Mouse (Mus musculus): ENCODE results near the gene Tnk2. TPM values are rescaled to one million over a fixed set of nuclear protein-coding genes. Genes with fewer than 3 reads are reported as not detected.

Tnk2 gene
- polyA plus RNA-seq, 1 experiment from 2014 or later, result 9.2 TPM

DNA sequence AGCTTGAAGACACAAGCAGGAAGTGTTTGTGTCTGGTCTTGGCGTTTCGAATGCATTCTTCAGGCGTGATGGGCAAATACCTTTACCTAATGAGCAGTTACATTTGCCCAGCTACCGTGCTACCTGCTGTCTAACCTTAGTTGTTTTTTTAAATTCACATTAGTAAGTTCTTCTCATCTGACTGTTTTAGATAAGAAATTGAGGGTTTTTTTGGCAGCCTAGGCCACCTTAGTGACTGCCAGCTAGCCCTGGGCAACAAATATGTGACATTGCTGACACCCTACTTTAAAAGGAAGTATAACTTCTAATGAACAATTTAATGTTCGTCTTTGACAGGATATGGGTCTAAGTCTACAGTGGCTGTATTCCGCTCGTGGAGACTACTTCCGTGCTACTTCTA is 15.5 kb upstream of the Tnk2 start:
- WGBS, result 94% methylated on average over 8 of the region's 8 CpGs
- Histone ChIP-seq H3K9me3 (ENCODE audit: control insufficient read depth, low read length) (no peaks in the 10 kb centered on the region), H3K36me3 (ENCODE audit: control insufficient read depth, insufficient read depth, low read length) (peaks cover 28% of the 10 kb centered on the region; the same call in 1 of the 2 replicates), H3K4me3 (ENCODE audit: low read depth, low read length) (no peak overlapping the region), H3K4me2 (ENCODE audit: low read depth, severe bottlenecking) (no peak overlapping the region), H3K27me3 (ENCODE audit: control insufficient read depth, insufficient read depth, low read length) (no peaks in the 10 kb centered on the region), H3K4me1 (ENCODE audit: control insufficient read depth, insufficient read depth, low read length) (no peaks in the 10 kb centered on the region), H3K9ac (ENCODE audit: low read length) (no peak overlapping the region), H3K27ac (replicated peaks; ENCODE audit: low read depth, low read length) (no peak overlapping the region)
- ATAC-seq (ENCODE audit: insufficient number of reproducible peaks, low FRiP score, low TSS enrichment, low read depth) (no peak), DNase-seq (ENCODE audit: low spot score) (no peak)

- Histone ChIP-seq H3K9ac (ENCODE audit: low read length) (no peak overlapping the region), H3K27me3 (ENCODE audit: control insufficient read depth, insufficient read depth, low read length) (no peaks in the 10 kb centered on the region), H3K4me1 (ENCODE audit: control insufficient read depth, insufficient read depth, low read length) (no peaks in the 10 kb centered on the region), H3K9me3 (ENCODE audit: control insufficient read depth, low read length) (no peaks in the 10 kb centered on the region), H3K4me3 (ENCODE audit: low read depth, low read length) (no peak overlapping the region), H3K27ac (replicated peaks; ENCODE audit: low read depth, low read length) (no peak overlapping the region), H3K4me2 (ENCODE audit: low read depth, severe bottlenecking) (no peak overlapping the region), H3K36me3 (ENCODE audit: control insufficient read depth, insufficient read depth, low read length) (peaks cover 21% of the 10 kb centered on the region; the same call in 1 of the 2 replicates)
- no peak for DNase-seq (ENCODE audit: low spot score)
- 93% methylated on average over 4 of the region's 4 CpGs for WGBS
- ATAC-seq (ENCODE audit: insufficient number of reproducible peaks, low FRiP score, low TSS enrichment, low read depth), result no peak
Measured at GRCm38 (mm10) chr16:32632328-32632824, 11.3 kb upstream of the Tnk2 start.

DNA sequence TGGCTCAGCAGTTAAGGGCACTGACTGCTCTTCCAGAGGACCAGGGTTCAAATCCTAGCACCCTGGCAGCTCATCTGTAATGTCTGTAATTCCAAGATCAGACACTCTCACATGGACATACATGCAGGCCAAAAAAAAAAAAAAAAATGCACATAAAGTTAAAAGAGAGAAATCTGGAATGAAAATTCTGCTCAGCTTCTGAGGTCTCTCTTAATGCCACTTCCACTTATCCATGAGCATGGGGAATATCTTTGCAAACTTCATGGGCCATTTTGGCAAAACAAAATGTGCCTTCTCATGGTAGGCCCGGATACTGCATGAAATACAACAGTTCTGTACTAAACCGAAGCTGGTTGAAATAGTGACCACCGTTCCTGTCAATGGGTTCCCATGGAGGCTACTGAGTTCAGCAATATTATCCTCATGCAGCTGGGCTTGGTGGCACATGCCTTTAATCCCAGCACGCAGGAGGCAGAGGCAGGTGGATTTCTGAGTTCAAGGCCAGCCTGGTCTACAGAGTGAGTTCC is 10.1 kb upstream of the Tnk2 start:
- Histone ChIP-seq H3K36me3 (ENCODE audit: control insufficient read depth, insufficient read depth, low read length) (peaks cover 16% of the 10 kb centered on the region; the same call in 1 of the 2 replicates), H3K27ac (replicated peaks; ENCODE audit: low read depth, low read length) (no peak overlapping the region), H3K4me3 (ENCODE audit: low read depth, low read length) (no peak overlapping the region), H3K9me3 (ENCODE audit: control insufficient read depth, low read length) (no peaks in the 10 kb centered on the region), H3K4me1 (ENCODE audit: control insufficient read depth, insufficient read depth, low read length) (no peaks in the 10 kb centered on the region), H3K27me3 (ENCODE audit: control insufficient read depth, insufficient read depth, low read length) (no peaks in the 10 kb centered on the region), H3K4me2 (ENCODE audit: low read depth, severe bottlenecking) (no peak overlapping the region), H3K9ac (ENCODE audit: low read length) (no peak overlapping the region)
- ATAC-seq (ENCODE audit: insufficient number of reproducible peaks, low FRiP score, low TSS enrichment, low read depth), result no peak
- no peak for DNase-seq (ENCODE audit: low spot score)
- 93% methylated on average over 4 of the region's 4 CpGs for WGBS

- WGBS, result 83% methylated on average over 5 of the region's 5 CpGs
- H3K9ac ChIP-seq (ENCODE audit: low read length), result no peak overlapping the region
- H3K4me2 ChIP-seq (ENCODE audit: low read depth, severe bottlenecking), result no peak overlapping the region
- ATAC-seq (ENCODE audit: insufficient number of reproducible peaks, low FRiP score, low TSS enrichment, low read depth), result no peak
- H3K4me3 ChIP-seq (ENCODE audit: low read depth, low read length), result no peak overlapping the region
- H3K36me3 ChIP-seq (ENCODE audit: control insufficient read depth, insufficient read depth, low read length), result peaks cover 11% of the 10 kb centered on the region; the same call in 1 of the 2 replicates
- H3K9me3 ChIP-seq (ENCODE audit: control insufficient read depth, low read length), result no peaks in the 10 kb centered on the region
- no peak for DNase-seq (ENCODE audit: low spot score)
- no peak overlapping the region for H3K27ac ChIP-seq (replicated peaks; ENCODE audit: low read depth, low read length)
- no peaks in the 10 kb centered on the region for H3K27me3 ChIP-seq (ENCODE audit: control insufficient read depth, insufficient read depth, low read length)
- H3K4me1 ChIP-seq (ENCODE audit: control insufficient read depth, insufficient read depth, low read length), result no peaks in the 10 kb centered on the region
Measured at GRCm38 (mm10) chr16:32634183-32634582, 9.5 kb upstream of the Tnk2 start.

DNA sequence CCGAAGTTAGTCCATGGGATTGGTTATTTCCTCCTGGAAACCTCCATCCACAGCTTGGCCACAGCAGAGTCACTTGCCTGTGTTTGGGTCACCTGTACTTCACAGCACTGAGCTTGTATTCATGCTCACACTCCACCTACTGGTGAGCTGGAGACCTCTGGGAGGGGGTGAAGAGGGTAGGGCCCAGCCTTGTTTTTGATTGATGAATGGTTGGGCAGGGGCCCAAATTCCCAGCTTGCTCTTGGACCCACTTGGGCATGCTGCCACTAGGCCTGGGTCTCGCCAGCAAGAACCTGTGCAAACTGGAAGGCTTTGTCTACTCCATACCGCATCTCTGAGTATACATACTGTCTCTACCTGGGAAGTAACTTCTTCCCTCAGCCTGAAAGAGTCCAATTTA is 8.4 kb upstream of the Tnk2 start:
- DNase-seq (ENCODE audit: low spot score), result no peak
- Histone ChIP-seq H3K4me3 (ENCODE audit: low read depth, low read length) (no peak overlapping the region), H3K4me1 (ENCODE audit: control insufficient read depth, insufficient read depth, low read length) (no peaks in the 10 kb centered on the region), H3K4me2 (ENCODE audit: low read depth, severe bottlenecking) (no peak overlapping the region), H3K9ac (ENCODE audit: low read length) (no peak overlapping the region), H3K27ac (replicated peaks; ENCODE audit: low read depth, low read length) (no peak overlapping the region), H3K27me3 (ENCODE audit: control insufficient read depth, insufficient read depth, low read length) (no peaks in the 10 kb centered on the region), H3K36me3 (ENCODE audit: control insufficient read depth, insufficient read depth, low read length) (peaks cover 7% of the 10 kb centered on the region; the same call in 1 of the 2 replicates), H3K9me3 (ENCODE audit: control insufficient read depth, low read length) (no peaks in the 10 kb centered on the region)
- ATAC-seq (ENCODE audit: insufficient number of reproducible peaks, low FRiP score, low TSS enrichment, low read depth), result no peak
- 77% methylated on average over 3 of the region's 3 CpGs for WGBS

GRCm38 (mm10) chr16:32636331-32636730 is 7.3 kb upstream of the Tnk2 start:
- 86% methylated on average over 3 of the region's 3 CpGs for WGBS
- peaks cover 3% of the 10 kb centered on the region; the same call in 1 of the 2 replicates for H3K36me3 ChIP-seq (ENCODE audit: control insufficient read depth, insufficient read depth, low read length)
- H3K4me2 ChIP-seq (ENCODE audit: low read depth, severe bottlenecking), result no peak overlapping the region
- H3K9me3 ChIP-seq (ENCODE audit: control insufficient read depth, low read length), result no peaks in the 10 kb centered on the region
- H3K27ac ChIP-seq (replicated peaks; ENCODE audit: low read depth, low read length), result no peak overlapping the region
- DNase-seq (ENCODE audit: low spot score), result no peak
- H3K9ac ChIP-seq (ENCODE audit: low read length), result no peak overlapping the region
- ATAC-seq (ENCODE audit: insufficient number of reproducible peaks, low FRiP score, low TSS enrichment, low read depth), result no peak
- H3K27me3 ChIP-seq (ENCODE audit: control insufficient read depth, insufficient read depth, low read length), result no peaks in the 10 kb centered on the region
- H3K4me3 ChIP-seq (ENCODE audit: low read depth, low read length), result no peak overlapping the region
- H3K4me1 ChIP-seq (ENCODE audit: control insufficient read depth, insufficient read depth, low read length), result no peaks in the 10 kb centered on the region

DNA sequence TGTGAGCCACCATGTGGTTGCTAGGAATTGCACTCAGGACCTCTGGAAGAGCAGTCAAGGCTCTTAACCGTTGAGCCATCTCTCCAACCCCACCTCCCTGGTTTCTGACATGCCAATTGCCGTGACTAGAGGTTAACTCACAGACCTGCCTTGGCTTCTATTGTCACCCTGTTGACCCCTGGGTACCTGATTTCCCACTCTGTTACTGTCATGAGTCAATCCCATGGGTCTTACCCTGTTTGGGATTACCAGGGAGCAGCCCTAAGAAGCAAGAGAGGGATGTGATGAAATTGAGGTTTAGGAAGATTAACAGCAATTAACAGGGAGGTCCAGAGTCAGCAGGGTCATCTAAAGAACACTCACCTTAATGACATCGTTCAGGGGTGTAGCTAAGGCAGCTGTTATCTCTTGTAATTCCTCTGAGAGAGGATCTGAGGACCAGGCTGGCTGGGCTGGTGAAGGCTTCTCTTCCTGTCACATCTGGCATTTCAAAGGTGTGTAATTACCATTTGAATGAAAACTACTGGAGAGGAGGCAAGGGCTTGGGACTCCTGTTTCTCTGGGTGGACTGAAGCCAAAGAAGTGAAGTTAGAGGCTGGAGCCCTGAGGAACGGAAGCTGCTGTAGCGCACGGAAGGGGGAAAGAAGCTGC is 6.7 kb upstream of the Tnk2 start:
- H3K36me3 ChIP-seq (ENCODE audit: control insufficient read depth, insufficient read depth, low read length), result peaks cover 3% of the 10 kb centered on the region; the same call in 1 of the 2 replicates
- no peaks in the 10 kb centered on the region for H3K4me1 ChIP-seq (ENCODE audit: control insufficient read depth, insufficient read depth, low read length)
- H3K27me3 ChIP-seq (ENCODE audit: control insufficient read depth, insufficient read depth, low read length), result no peaks in the 10 kb centered on the region
- H3K4me3 ChIP-seq (ENCODE audit: low read depth, low read length), result no peak overlapping the region
- no peak for DNase-seq (ENCODE audit: low spot score)
- no peaks in the 10 kb centered on the region for H3K9me3 ChIP-seq (ENCODE audit: control insufficient read depth, low read length)
- no peak for ATAC-seq (ENCODE audit: insufficient number of reproducible peaks, low FRiP score, low TSS enrichment, low read depth)
- no peak overlapping the region for H3K27ac ChIP-seq (replicated peaks; ENCODE audit: low read depth, low read length)
- no peak overlapping the region for H3K9ac ChIP-seq (ENCODE audit: low read length)
- H3K4me2 ChIP-seq (ENCODE audit: low read depth, severe bottlenecking), result no peak overlapping the region
- 23% methylated on average over 6 of the region's 6 CpGs for WGBS

DNA sequence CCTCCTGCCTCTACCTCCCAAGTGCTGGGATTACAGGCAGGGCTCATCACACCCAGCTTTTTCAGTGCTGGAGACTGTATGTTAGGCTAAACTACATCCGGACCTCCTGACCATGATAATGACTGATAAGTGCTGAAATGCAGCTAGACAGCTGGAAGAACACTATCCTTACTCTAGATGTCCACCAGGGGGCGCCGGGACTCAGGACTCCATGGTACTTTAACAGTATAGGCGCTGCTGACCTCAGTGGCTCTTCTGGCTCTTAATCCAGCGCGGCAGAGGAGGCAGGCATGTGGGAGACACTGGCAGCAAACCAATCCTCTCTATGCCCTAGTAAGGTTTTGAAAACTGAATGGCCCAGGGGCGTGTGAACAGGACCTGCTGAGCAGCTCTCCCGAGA is 5.2 kb upstream of the Tnk2 start:
- ATAC-seq (ENCODE audit: insufficient number of reproducible peaks, low FRiP score, low TSS enrichment, low read depth), result no peak
- H3K4me3 ChIP-seq (ENCODE audit: low read depth, low read length), result no peak overlapping the region
- H3K9ac ChIP-seq (ENCODE audit: low read length), result no peak overlapping the region
- WGBS, result 10% methylated on average over 8 of the region's 8 CpGs
- no peak overlapping the region for H3K27ac ChIP-seq (replicated peaks; ENCODE audit: low read depth, low read length)
- no peaks in the 10 kb centered on the region for H3K27me3 ChIP-seq (ENCODE audit: control insufficient read depth, insufficient read depth, low read length)
- H3K9me3 ChIP-seq (ENCODE audit: control insufficient read depth, low read length), result no peaks in the 10 kb centered on the region
- no peaks in the 10 kb centered on the region for H3K36me3 ChIP-seq (ENCODE audit: control insufficient read depth, insufficient read depth, low read length)
- peak; percentile 90 for DNase-seq (ENCODE audit: low spot score)
- no peak overlapping the region for H3K4me2 ChIP-seq (ENCODE audit: low read depth, severe bottlenecking)
- no peaks in the 10 kb centered on the region for H3K4me1 ChIP-seq (ENCODE audit: control insufficient read depth, insufficient read depth, low read length)
